Mouse (Mus musculus) forebrain, embryonic 11.5 days (tissue): ENCODE data around the gene Lmod1. TPM values are rescaled to one million over a fixed set of nuclear protein-coding genes. Genes with fewer than 3 reads are reported as not detected.
A peak's percentile ranks its signal among the peaks of the same experiment; 100 is the strongest.

Experiments
- ATAC-seq: fragments of 200-750 bp; cut with Nextera tagmentation; replicated peaks from 2 replicates; pipeline ENCODE4 v1.8.0; 2017; ENCODE audit warnings: moderate TSS enrichment; ENCODE audit not compliant: low FRiP score
- DNase-seq: peaks from one replicate; pipeline ENCODE4 v3.0.0-alpha.2; 2017; ENCODE audit warnings: low spot score
- H3K27ac ChIP-seq: fragments of 300-500 bp; sonication (generic); 2 replicates; pipeline ENCODE4 v1.5.1; 2014; ENCODE audit warnings: low read depth, low read length
- H3K27me3 ChIP-seq: fragments of 300-500 bp; sonication (generic); 2 replicates; pipeline ENCODE4 v1.6.1; 2014; ENCODE audit warnings: mild to moderate bottlenecking, low read length, mixed read lengths; ENCODE audit not compliant: control insufficient read depth, insufficient read depth
- H3K36me3 ChIP-seq: fragments of 300-500 bp; sonication (generic); 2 replicates; pipeline ENCODE4 v1.6.1; 2014; ENCODE audit warnings: mild to moderate bottlenecking, low read length, moderate library complexity, mixed read lengths; ENCODE audit not compliant: control insufficient read depth, insufficient read depth
- H3K4me1 ChIP-seq: fragments of 300-500 bp; sonication (generic); replicated peaks from 2 replicates; pipeline ENCODE4 v1.6.1; 2014; ENCODE audit warnings: low read length, mixed read lengths; ENCODE audit not compliant: control insufficient read depth, insufficient read depth
- H3K4me2 ChIP-seq: fragments of 300-500 bp; sonication (generic); 2 replicates; pipeline ENCODE4 v1.6.1; 2014; ENCODE audit warnings: low read depth, mild to moderate bottlenecking, low read length, moderate library complexity, mixed read lengths; ENCODE audit not compliant: severe bottlenecking
- H3K4me3 ChIP-seq: fragments of 300-500 bp; sonication (generic); 2 replicates; pipeline ENCODE4 v1.5.1; 2014; ENCODE audit warnings: low read depth, low read length
- H3K9ac ChIP-seq: fragments of 300-500 bp; sonication (generic); 2 replicates; pipeline ENCODE4 v1.6.1; 2014; ENCODE audit warnings: low read length
- H3K9me3 ChIP-seq: fragments of 300-500 bp; sonication (generic); 2 replicates; pipeline ENCODE4 v1.6.1; 2016; ENCODE audit warnings: low read length, mixed read lengths; ENCODE audit not compliant: control insufficient read depth
- WGBS: fragments of 180-500 bp; shearing (Covaris S2); extraction: QIAGEN DNeasy Blood & Tissue Kit; methylation state at CpG from one replicate; pipeline ENCODE4 v1.1.7; 2014; 5-methylcytosine and 5-hydroxymethylcytosine counted together
- polyA plus RNA-seq: library from polyadenylated mRNA; unstranded; fragments of >200 nt; fragmentation: Nextera tagmentation; extraction: Ambion mirVana; gene quantifications from 2 replicates; pipeline ENCODE4 v1.2.1, GENCODE M21; 2014

Lmod1 gene
- polyA plus RNA-seq, 1 experiment from 2014 or later: 0.68 TPM

GRCm38 (mm10) chr1:135367005-135367404 lies 42.4 kb downstream of the Lmod1 start:
- Histone ChIP-seq H3K27me3 (no peaks in the 10 kb centered on the region), H3K27ac (no peak overlapping the region), H3K4me3 (no peak overlapping the region), H3K4me2 (no peak overlapping the region), H3K4me1 (0 out of 2 replicates have a peak, but pooled peaks cover 2% of the 10 kb centered on the region), H3K36me3 (no peaks in the 10 kb centered on the region), H3K9me3 (no peaks in the 10 kb centered on the region), H3K9ac (no peak overlapping the region)
- ATAC-seq (no peak), DNase-seq (no peak)
- 81% methylated on average over 7 of the region's 7 CpGs for WGBS

- H3K27ac ChIP-seq: no peak overlapping the region
- DNase-seq (no peak), ATAC-seq (no peak; the same call in 1 of the 2 replicates)
- 76% methylated on average over 8 of the region's 8 CpGs for WGBS
- no peaks in the 10 kb centered on the region for H3K36me3 ChIP-seq
- H3K27me3 ChIP-seq: no peaks in the 10 kb centered on the region
- no peak overlapping the region for H3K9ac ChIP-seq
- peaks cover 2% of the 10 kb centered on the region; the same call in 1 of the 2 replicates for H3K4me1 ChIP-seq
- no peaks in the 10 kb centered on the region for H3K9me3 ChIP-seq
- H3K4me2 ChIP-seq: no peak overlapping the region
- no peak overlapping the region for H3K4me3 ChIP-seq
These were observed 43.0 kb downstream of the Lmod1 start for GRCm38 (mm10) chr1:135367595-135367994.

DNA sequence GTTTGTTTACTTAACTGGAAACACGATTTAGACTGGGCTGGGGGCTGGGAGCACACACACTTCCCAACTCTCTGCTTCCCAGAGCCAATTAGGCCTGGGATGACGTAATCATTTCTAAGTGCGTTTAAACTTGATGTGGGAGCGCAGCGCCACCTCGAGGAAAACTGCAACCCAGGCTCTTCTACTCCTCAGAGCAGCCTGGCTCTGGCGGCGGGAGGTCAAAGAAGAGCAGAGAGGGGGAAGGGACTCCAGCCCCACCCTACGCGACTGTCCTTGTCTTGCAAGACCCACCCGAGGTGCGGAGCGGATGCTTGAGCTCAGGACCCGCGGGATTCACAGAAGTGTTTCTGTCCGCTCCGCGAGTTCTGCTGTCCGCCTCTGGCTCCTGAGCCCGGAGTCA lies 43.6 kb downstream of the Lmod1 start:
- ATAC-seq (peak; percentile 72), DNase-seq (peak; percentile 92)
- Histone ChIP-seq H3K27ac (no peak overlapping the region), H3K4me3 (peak overlapping the region; percentile 23), H3K9me3 (no peaks in the 10 kb centered on the region), H3K36me3 (no peaks in the 10 kb centered on the region), H3K4me1 (peaks cover 9% of the 10 kb centered on the region), H3K4me2 (peak overlapping the region; percentile 59), H3K27me3 (no peaks in the 10 kb centered on the region), H3K9ac (peak overlapping the region; percentile 46)
- 2% methylated on average over 20 of the region's 20 CpGs for WGBS

- WGBS: 11% methylated on average over 14 of the region's 14 CpGs
- Histone ChIP-seq H3K27me3 (no peaks in the 10 kb centered on the region), H3K9me3 (no peaks in the 10 kb centered on the region), H3K36me3 (no peaks in the 10 kb centered on the region), H3K4me3 (peak overlapping the region; percentile 23; the same call in 1 of the 2 replicates), H3K4me2 (peak overlapping the region; percentile 59), H3K9ac (peak overlapping the region; percentile 46; the same call in 1 of the 2 replicates), H3K4me1 (peaks cover 14% of the 10 kb centered on the region), H3K27ac (no peak overlapping the region)
- DNase-seq: no peak
- ATAC-seq: peak; percentile 13; the same call in 1 of the 2 replicates
These were observed 44.4 kb downstream of the Lmod1 start for GRCm38 (mm10) chr1:135368982-135369381.

- ATAC-seq (no peak), DNase-seq (no peak)
- Histone ChIP-seq H3K4me2 (no peak overlapping the region), H3K9ac (no peak overlapping the region), H3K9me3 (no peaks in the 10 kb centered on the region), H3K27me3 (no peaks in the 10 kb centered on the region), H3K27ac (no peak overlapping the region), H3K4me1 (peaks cover 15% of the 10 kb centered on the region), H3K4me3 (no peak overlapping the region), H3K36me3 (no peaks in the 10 kb centered on the region)
- 76% methylated on average over 5 of the region's 5 CpGs for WGBS
These were observed 44.8 kb downstream of the Lmod1 start for GRCm38 (mm10) chr1:135369415-135369814.

- ATAC-seq: no peak
- peak overlapping the region; percentile 34; the same call in 1 of the 2 replicates for H3K4me2 ChIP-seq
- H3K27ac ChIP-seq: no peak overlapping the region
- whole genome bisulfite sequencing: 55% methylated on average over 4 of the region's 4 CpGs
- no peaks in the 10 kb centered on the region for H3K9me3 ChIP-seq
- DNase-seq: no peak
- H3K9ac ChIP-seq: peak overlapping the region; percentile 27; the same call in 1 of the 2 replicates
- H3K36me3 ChIP-seq: no peaks in the 10 kb centered on the region
- H3K4me1 ChIP-seq: peaks cover 19% of the 10 kb centered on the region
- peak overlapping the region; percentile 16 for H3K4me3 ChIP-seq
- H3K27me3 ChIP-seq: no peaks in the 10 kb centered on the region
These were observed 48.6 kb downstream of the Lmod1 start for GRCm38 (mm10) chr1:135373171-135373677.

GRCm38 (mm10) chr1:135374175-135374867 lies 49.7 kb downstream of the Lmod1 start:
- Histone ChIP-seq H3K9ac (peak overlapping the region; percentile 95), H3K27me3 (no peaks in the 10 kb centered on the region), H3K4me1 (peaks cover 17% of the 10 kb centered on the region), H3K9me3 (no peaks in the 10 kb centered on the region), H3K4me3 (peak overlapping the region; percentile 71), H3K4me2 (peak overlapping the region; percentile 93), H3K27ac (peak overlapping the region; percentile 59), H3K36me3 (no peaks in the 10 kb centered on the region)
- DNase-seq (peak; percentile 69), ATAC-seq (0 out of 2 replicates have a peak, but pooled peaks have one; percentile 1)
- under 1% methylated on average over 19 of the region's 19 CpGs for WGBS

- peak; percentile 92 for ATAC-seq
- peak within 1 kb of the TSS; percentile 93 for H3K4me2 ChIP-seq
- H3K9me3 ChIP-seq: no peaks in the 10 kb centered on the region
- WGBS: 3% methylated on average over 32 of the region's 38 CpGs
- peak within 1 kb of the TSS; percentile 59 for H3K27ac ChIP-seq
- H3K36me3 ChIP-seq: no peaks in the 10 kb centered on the region
- peak within 1 kb of the TSS; percentile 71 for H3K4me3 ChIP-seq
- H3K9ac ChIP-seq: peak within 1 kb of the TSS; percentile 95
- peaks cover 17% of the 10 kb centered on the region for H3K4me1 ChIP-seq
- DNase-seq: peak; percentile 91
- no peaks in the 10 kb centered on the region for H3K27me3 ChIP-seq
These were observed 50.4 kb downstream of the Lmod1 start, which contains the start of gene Shisa4 for GRCm38 (mm10) chr1:135374868-135375581. Gene Shisa4, minus strand, starts transcription at chr1:135375237.
